Mouse (Mus musculus): ENCODE results near the gene H3f3b. TPM values are rescaled to one million over a fixed set of nuclear protein-coding genes. Genes with fewer than 3 reads are reported as not detected.

H3f3b gene
- polyA plus RNA-seq, 1 experiment = 502 TPM

- Histone ChIP-seq H3K4me3 (no peak overlapping the region), H3K36me3 (ENCODE audit: control insufficient read depth, insufficient read depth) (peaks cover 16% of the 10 kb centered on the region), H3K4me2 (ENCODE audit: low read depth) (no peak overlapping the region), H3ac (ENCODE audit: control insufficient read depth, insufficient read length) (no peak overlapping the region), H3K27me3 (ENCODE audit: control insufficient read depth, insufficient read depth, insufficient read length) (no peaks in the 10 kb centered on the region), H3K79me2 (ENCODE audit: control insufficient read depth, insufficient read depth) (peaks cover 60% of the 10 kb centered on the region)
- TF ChIP-seq POLR2A (IDR thresholded peaks at IDR 0.05; ENCODE audit: insufficient read length, low read depth) (no peak), POLR2AphosphoS2 (IDR thresholded peaks at IDR 0.05; ENCODE audit: insufficient read length, low read depth) (no peak), MAX (IDR thresholded peaks at IDR 0.05; ENCODE audit: low read depth) (no peak), TCF12 (IDR thresholded peaks at IDR 0.05; ENCODE audit: insufficient read depth, poor library complexity, severe bottlenecking) (no peak), REST (IDR thresholded peaks at IDR 0.05; ENCODE audit: insufficient read depth, insufficient read length) (no peak)
Observed at GRCm38 (mm10) chr11:116045173-116045572, 17.4 kb upstream of the H3f3b start.

DNA sequence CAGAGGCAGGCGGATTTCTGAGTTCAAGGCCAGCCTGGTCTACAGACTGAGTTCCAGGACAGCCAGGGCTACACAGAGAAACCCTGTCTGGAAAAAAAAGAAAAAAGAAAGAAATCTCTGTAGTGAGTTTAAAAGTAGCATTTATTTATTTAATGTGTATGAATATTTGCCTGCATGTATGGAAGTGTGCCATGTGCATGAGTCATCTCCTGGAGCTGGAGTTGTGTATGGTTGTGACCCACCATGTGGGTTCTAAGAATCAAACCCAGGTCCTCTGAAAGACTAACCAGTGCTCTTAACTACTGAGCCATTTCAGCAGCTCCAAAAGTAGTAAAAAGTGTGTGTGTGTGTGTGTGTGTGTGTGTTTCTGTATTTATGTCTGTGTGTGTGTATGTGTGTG lies 15.5 kb upstream of the H3f3b start:
- Histone ChIP-seq H3K79me2 (ENCODE audit: control insufficient read depth, insufficient read depth) (peaks cover 74% of the 10 kb centered on the region), H3K36me3 (ENCODE audit: control insufficient read depth, insufficient read depth) (peaks cover 10% of the 10 kb centered on the region), H3K27me3 (ENCODE audit: control insufficient read depth, insufficient read depth, insufficient read length) (no peaks in the 10 kb centered on the region), H3ac (ENCODE audit: control insufficient read depth, insufficient read length) (no peak overlapping the region), H3K4me3 (no peak overlapping the region), H3K4me2 (ENCODE audit: low read depth) (no peak overlapping the region)
- TF ChIP-seq POLR2A (IDR thresholded peaks at IDR 0.05; ENCODE audit: insufficient read length, low read depth) (no peak), E2F4 (IDR thresholded peaks at IDR 0.05; ENCODE audit: insufficient read depth) (no peak), MYOD1 (IDR thresholded peaks at IDR 0.05; ENCODE audit: control insufficient read depth in 1 of 3, insufficient read length in 2 of 3, low read depth in 2 of 3) (no peak), USF1 (IDR thresholded peaks at IDR 0.05; ENCODE audit: low read depth) (no peak), REST (IDR thresholded peaks at IDR 0.05; ENCODE audit: insufficient read depth, insufficient read length) (no peak), CEBPB (IDR thresholded peaks at IDR 0.05; ENCODE audit: insufficient read depth, poor library complexity, severe bottlenecking) (no peak), TCF12 (IDR thresholded peaks at IDR 0.05; ENCODE audit: insufficient read depth, poor library complexity, severe bottlenecking) (no peak), SRF (IDR thresholded peaks at IDR 0.05; ENCODE audit: control insufficient read depth, insufficient read length, low read depth) (no peak), MYOG (IDR thresholded peaks at IDR 0.05; ENCODE audit: control insufficient read depth in 1 of 3, insufficient read depth in 1 of 3, insufficient read length in 2 of 3, low read depth in 2 of 3) (no peak)

- H3K4me2 ChIP-seq (ENCODE audit: low read depth) = peak overlapping the region; percentile 1
- H3K79me2 ChIP-seq (ENCODE audit: control insufficient read depth, insufficient read depth) = peaks cover 81% of the 10 kb centered on the region
- no peaks in the 10 kb centered on the region for H3K27me3 ChIP-seq (ENCODE audit: control insufficient read depth, insufficient read depth, insufficient read length)
- TF ChIP-seq MYOD1 (IDR thresholded peaks at IDR 0.05; ENCODE audit: control insufficient read depth in 1 of 3, insufficient read length in 2 of 3, low read depth in 2 of 3) (peak in 2 of 3 experiments; percentile 51 to 67), CEBPB (IDR thresholded peaks at IDR 0.05; ENCODE audit: insufficient read depth, poor library complexity, severe bottlenecking) (no peak), POLR2A (IDR thresholded peaks at IDR 0.05; ENCODE audit: insufficient read length, low read depth) (no peak), TCF3 (IDR thresholded peaks at IDR 0.05; ENCODE audit: insufficient read length, low read depth) (no peak), MAX (IDR thresholded peaks at IDR 0.05; ENCODE audit: low read depth) (no peak), MYOG (IDR thresholded peaks at IDR 0.05; ENCODE audit: control insufficient read depth in 1 of 3, insufficient read depth in 1 of 3, insufficient read length in 2 of 3, low read depth in 2 of 3) (peak in 1 of 3 experiments; percentile 51)
- peaks cover 14% of the 10 kb centered on the region for H3K36me3 ChIP-seq (ENCODE audit: control insufficient read depth, insufficient read depth)
- H3K4me3 ChIP-seq = no peak overlapping the region
- no peak overlapping the region for H3ac ChIP-seq (ENCODE audit: control insufficient read depth, insufficient read length)
Observed at GRCm38 (mm10) chr11:116042372-116043138, 14.8 kb upstream of the H3f3b start.

- no peaks in the 10 kb centered on the region for H3K27me3 ChIP-seq (ENCODE audit: control insufficient read depth, insufficient read depth, insufficient read length)
- H3ac ChIP-seq (ENCODE audit: control insufficient read depth, insufficient read length) = no peak overlapping the region
- TF ChIP-seq POLR2A (IDR thresholded peaks at IDR 0.05; ENCODE audit: insufficient read length, low read depth) (no peak), SRF (IDR thresholded peaks at IDR 0.05; ENCODE audit: control insufficient read depth, insufficient read length, low read depth) (no peak), MYOG (IDR thresholded peaks at IDR 0.05; ENCODE audit: control insufficient read depth in 1 of 3, insufficient read depth in 1 of 3, insufficient read length in 2 of 3, low read depth in 2 of 3) (no peak), TCF12 (IDR thresholded peaks at IDR 0.05; ENCODE audit: insufficient read depth, poor library complexity, severe bottlenecking) (no peak), E2F4 (IDR thresholded peaks at IDR 0.05; ENCODE audit: insufficient read depth) (no peak), USF1 (IDR thresholded peaks at IDR 0.05; ENCODE audit: low read depth) (no peak), MYOD1 (IDR thresholded peaks at IDR 0.05; ENCODE audit: control insufficient read depth in 1 of 3, insufficient read length in 2 of 3, low read depth in 2 of 3) (no peak), MAX (IDR thresholded peaks at IDR 0.05; ENCODE audit: low read depth) (no peak), CEBPB (IDR thresholded peaks at IDR 0.05; ENCODE audit: insufficient read depth, poor library complexity, severe bottlenecking) (no peak), POLR2AphosphoS2 (IDR thresholded peaks at IDR 0.05; ENCODE audit: insufficient read length, low read depth) (no peak)
- peaks cover 84% of the 10 kb centered on the region for H3K79me2 ChIP-seq (ENCODE audit: control insufficient read depth, insufficient read depth)
- H3K4me2 ChIP-seq (ENCODE audit: low read depth) = no peak overlapping the region
- H3K36me3 ChIP-seq (ENCODE audit: control insufficient read depth, insufficient read depth) = peaks cover 11% of the 10 kb centered on the region
- H3K4me3 ChIP-seq = no peak overlapping the region
Observed at GRCm38 (mm10) chr11:116041833-116042232, 14.1 kb upstream of the H3f3b start.

DNA sequence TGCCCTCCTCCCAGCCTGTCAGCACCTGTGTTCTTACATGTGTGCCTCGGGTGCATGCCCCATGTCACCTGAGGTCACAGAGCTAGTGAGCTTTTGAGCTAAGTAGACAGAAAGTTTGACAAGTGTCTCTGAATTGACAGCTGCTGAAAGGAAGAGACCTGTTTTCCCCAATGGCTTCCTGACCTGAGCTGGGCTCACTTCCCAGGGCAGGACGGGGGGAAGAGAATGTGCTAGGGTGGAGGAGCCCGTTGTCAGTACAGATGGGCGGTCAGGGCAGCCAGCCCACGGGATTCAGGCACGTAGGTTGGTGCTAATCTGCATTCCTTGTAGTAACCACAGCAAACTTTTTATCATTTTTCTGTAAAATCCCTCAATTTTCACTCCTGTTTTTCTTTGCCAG lies 12.8 kb upstream of the H3f3b start:
- no peak for TF ChIP-seq SRF (IDR thresholded peaks at IDR 0.05; ENCODE audit: control insufficient read depth, insufficient read length, low read depth)
- no peak for TF ChIP-seq POLR2AphosphoS2 (IDR thresholded peaks at IDR 0.05; ENCODE audit: insufficient read length, low read depth)
- no peak for TF ChIP-seq E2F4 (IDR thresholded peaks at IDR 0.05; ENCODE audit: insufficient read depth)
- no peak for TF ChIP-seq MYOG (IDR thresholded peaks at IDR 0.05; ENCODE audit: control insufficient read depth in 1 of 3, insufficient read depth in 1 of 3, insufficient read length in 2 of 3, low read depth in 2 of 3)
- no peak for TF ChIP-seq TCF3 (IDR thresholded peaks at IDR 0.05; ENCODE audit: insufficient read length, low read depth)
- TF ChIP-seq POLR2A (IDR thresholded peaks at IDR 0.05; ENCODE audit: insufficient read length, low read depth) = no peak
- no peak for TF ChIP-seq TCF12 (IDR thresholded peaks at IDR 0.05; ENCODE audit: insufficient read depth, poor library complexity, severe bottlenecking)
- no peak for TF ChIP-seq USF1 (IDR thresholded peaks at IDR 0.05; ENCODE audit: low read depth)
- TF ChIP-seq REST (IDR thresholded peaks at IDR 0.05; ENCODE audit: insufficient read depth, insufficient read length) = no peak
- no peak for TF ChIP-seq MYOD1 (IDR thresholded peaks at IDR 0.05; ENCODE audit: control insufficient read depth in 1 of 3, insufficient read length in 2 of 3, low read depth in 2 of 3)
- TF ChIP-seq MAX (IDR thresholded peaks at IDR 0.05; ENCODE audit: low read depth) = no peak
- no peak for TF ChIP-seq CEBPB (IDR thresholded peaks at IDR 0.05; ENCODE audit: insufficient read depth, poor library complexity, severe bottlenecking)
- H3K36me3 ChIP-seq (ENCODE audit: control insufficient read depth, insufficient read depth) = peaks cover 11% of the 10 kb centered on the region

More for the DNA sequence above, 12.8 kb upstream of the H3f3b start:
- Histone ChIP-seq H3K4me3 (no peak overlapping the region), H3K27me3 (ENCODE audit: control insufficient read depth, insufficient read depth, insufficient read length) (no peaks in the 10 kb centered on the region), H3ac (ENCODE audit: control insufficient read depth, insufficient read length) (no peak overlapping the region), H3K79me2 (ENCODE audit: control insufficient read depth, insufficient read depth) (peaks cover 89% of the 10 kb centered on the region), H3K4me2 (ENCODE audit: low read depth) (no peak overlapping the region)

Data from myocyte (in vitro differentiated cells).